Mouse (Mus musculus): ENCODE measurements around the gene Ppif.

DNA sequence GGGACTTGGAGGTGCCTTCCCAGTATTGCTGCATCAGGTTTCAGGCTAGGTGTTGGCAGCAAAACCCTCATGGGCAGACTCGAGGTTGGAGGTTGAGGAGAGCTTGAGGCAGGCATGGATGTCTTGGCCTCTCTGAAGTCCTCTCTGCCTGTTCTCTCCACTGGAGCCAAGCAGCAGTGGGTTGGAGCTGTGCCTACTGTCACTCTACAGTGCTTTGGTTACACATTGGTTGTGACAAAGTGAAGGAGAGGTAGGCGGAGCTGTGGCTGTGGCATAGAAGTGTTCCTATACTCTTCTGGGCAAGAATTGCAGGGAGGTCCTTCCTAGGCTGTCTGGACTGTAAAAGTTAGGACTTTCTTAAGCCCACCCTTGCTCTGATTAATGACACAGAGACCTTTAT is 2.4 kb downstream of the Ppif start:
- no peak for TF ChIP-seq CTCF (IDR thresholded peaks at IDR 0.05; ENCODE audit: borderline replicate concordance, extremely low read depth, insufficient read depth, insufficient read length)
- TF ChIP-seq POLR2A (IDR thresholded peaks at IDR 0.05; ENCODE audit: borderline replicate concordance, extremely low read depth, insufficient read depth, insufficient read length, poor library complexity, severe bottlenecking) = no peak

Measured in brain, embryonic 14.5 days (tissue).